Mouse (Mus musculus) kidney, embryonic 14.5 days (tissue): ENCODE results near the gene Tmcc3. TPM values are rescaled to one million over a fixed set of nuclear protein-coding genes. Genes with fewer than 3 reads are reported as not detected.

Source experiments
- ATAC-seq: fragments of 200-750 bp; cut with Nextera tagmentation; 2 replicates; pipeline ENCODE4 v1.8.0; 2017; ENCODE audit warnings: moderate number of reproducible peaks, mild to moderate bottlenecking, moderate TSS enrichment, moderate library complexity; ENCODE audit not compliant: low FRiP score, low TSS enrichment
- H3K27ac ChIP-seq: fragments of 300-500 bp; sonication (generic); 2 replicates; pipeline ENCODE4 v1.5.1; 2014; ENCODE audit warnings: low read depth, mild to moderate bottlenecking, low read length, moderate library complexity, mixed read lengths
- H3K27me3 ChIP-seq: fragments of 300-500 bp; sonication (generic); 2 replicates; pipeline ENCODE4 v1.6.1; 2014; ENCODE audit warnings: mild to moderate bottlenecking, low read length; ENCODE audit not compliant: control insufficient read depth, insufficient read depth
- H3K36me3 ChIP-seq: fragments of 300-500 bp; sonication (generic); 2 replicates; pipeline ENCODE4 v1.6.1; 2014; ENCODE audit warnings: low read length, mixed read lengths; ENCODE audit not compliant: control insufficient read depth, insufficient read depth
- H3K4me1 ChIP-seq: fragments of 300-500 bp; sonication (generic); 2 replicates; pipeline ENCODE4 v1.6.1; 2014; ENCODE audit warnings: low read length, mixed read lengths; ENCODE audit not compliant: control insufficient read depth, insufficient read depth
- H3K4me2 ChIP-seq: fragments of 300-500 bp; sonication (generic); replicated peaks from 2 replicates; pipeline ENCODE4 v1.6.1; 2014; ENCODE audit warnings: low read depth, mild to moderate bottlenecking, low read length
- H3K4me3 ChIP-seq: fragments of 300-500 bp; sonication (generic); 2 replicates; pipeline ENCODE4 v1.5.1; 2014; ENCODE audit warnings: mild to moderate bottlenecking, low read length
- H3K9ac ChIP-seq: fragments of 300-500 bp; sonication (generic); 2 replicates; pipeline ENCODE4 v1.6.1; 2014; ENCODE audit warnings: low read depth, mild to moderate bottlenecking, low read length, moderate library complexity
- H3K9me3 ChIP-seq: fragments of 300-500 bp; sonication (generic); 2 replicates; pipeline ENCODE4 v1.6.1; 2016; ENCODE audit warnings: low read length; ENCODE audit not compliant: control insufficient read depth
- WGBS: fragments of 180-500 bp; shearing (Covaris S2); extraction: QIAGEN DNeasy Blood & Tissue Kit; methylation state at CpG from one replicate; pipeline ENCODE4 v1.1.7; 2014; 5-methylcytosine and 5-hydroxymethylcytosine counted together
- polyA plus RNA-seq: library from polyadenylated mRNA; unstranded; fragments of >200 nt; fragmentation: Nextera tagmentation; extraction: Ambion mirVana; gene quantifications from 2 replicates; pipeline ENCODE4 v1.2.1, GENCODE M21; 2014

The Tmcc3 gene
- polyA plus RNA-seq, 1 experiment from 2014 or later: 7.2 TPM

- WGBS: 90% methylated on average over 7 of the region's 7 CpGs
- H3K4me3 ChIP-seq: no peak overlapping the region
- H3K4me1 ChIP-seq: 0 out of 2 replicates have a peak, but pooled peaks cover 3% of the 10 kb centered on the region
- no peak overlapping the region for H3K4me2 ChIP-seq
- no peaks in the 10 kb centered on the region for H3K36me3 ChIP-seq
- H3K27me3 ChIP-seq: no peaks in the 10 kb centered on the region
- no peak for ATAC-seq
- H3K9me3 ChIP-seq: no peaks in the 10 kb centered on the region
- no peak overlapping the region for H3K9ac ChIP-seq
- no peak overlapping the region for H3K27ac ChIP-seq
Measured at GRCm38 (mm10) chr10:94495496-94496235, 183.9 kb downstream of the Tmcc3 start.

- no peak for ATAC-seq
- no peak overlapping the region for H3K9ac ChIP-seq
- H3K4me3 ChIP-seq: no peak overlapping the region
- no peaks in the 10 kb centered on the region for H3K36me3 ChIP-seq
- no peak overlapping the region for H3K4me2 ChIP-seq
- no peaks in the 10 kb centered on the region for H3K27me3 ChIP-seq
- 0 out of 2 replicates have a peak, but pooled peaks cover 3% of the 10 kb centered on the region for H3K4me1 ChIP-seq
- no peaks in the 10 kb centered on the region for H3K9me3 ChIP-seq
- 79% methylated on average over 8 of the region's 8 CpGs for WGBS
- H3K27ac ChIP-seq: no peak overlapping the region
Measured at GRCm38 (mm10) chr10:94496826-94497440, 185.2 kb downstream of the Tmcc3 start.

- no peak overlapping the region for H3K27ac ChIP-seq
- H3K4me1 ChIP-seq: 0 out of 2 replicates have a peak, but pooled peaks cover 3% of the 10 kb centered on the region
- no peak overlapping the region for H3K9ac ChIP-seq
- 42% methylated on average over 16 of the region's 16 CpGs for WGBS
- no peaks in the 10 kb centered on the region for H3K27me3 ChIP-seq
- no peaks in the 10 kb centered on the region for H3K9me3 ChIP-seq
- H3K4me2 ChIP-seq: no peak overlapping the region
- ATAC-seq: no peak
- H3K36me3 ChIP-seq: no peaks in the 10 kb centered on the region
- H3K4me3 ChIP-seq: no peak overlapping the region
Measured at GRCm38 (mm10) chr10:94500210-94500876, 188.6 kb downstream of the Tmcc3 start.

- Histone ChIP-seq H3K27me3 (no peaks in the 10 kb centered on the region), H3K9ac (no peak overlapping the region), H3K4me3 (no peak overlapping the region), H3K27ac (no peak overlapping the region), H3K36me3 (no peaks in the 10 kb centered on the region), H3K9me3 (no peaks in the 10 kb centered on the region), H3K4me1 (0 out of 2 replicates have a peak, but pooled peaks cover 5% of the 10 kb centered on the region), H3K4me2 (no peak overlapping the region)
- WGBS: 65% methylated on average over 7 of the region's 7 CpGs
- ATAC-seq: no peak
Measured at GRCm38 (mm10) chr10:94500877-94501273, 189.1 kb downstream of the Tmcc3 start.

GRCm38 (mm10) chr10:94501796-94502195 is 190.0 kb downstream of the Tmcc3 start:
- Histone ChIP-seq H3K27me3 (no peaks in the 10 kb centered on the region), H3K4me2 (no peak overlapping the region), H3K9ac (no peak overlapping the region), H3K4me1 (0 out of 2 replicates have a peak, but pooled peaks cover 5% of the 10 kb centered on the region), H3K36me3 (no peaks in the 10 kb centered on the region), H3K27ac (no peak overlapping the region), H3K4me3 (no peak overlapping the region), H3K9me3 (no peaks in the 10 kb centered on the region)
- 80% methylated on average over 10 of the region's 10 CpGs for WGBS
- ATAC-seq: no peak

- ATAC-seq: no peak
- Histone ChIP-seq H3K4me1 (0 out of 2 replicates have a peak, but pooled peaks cover 5% of the 10 kb centered on the region), H3K9ac (no peak overlapping the region)
Measured at GRCm38 (mm10) chr10:94505248-94505772, 193.6 kb downstream of the Tmcc3 start.

GRCm38 (mm10) chr10:94508863-94509262 is 197.1 kb downstream of the Tmcc3 start:
- no peaks in the 10 kb centered on the region for H3K36me3 ChIP-seq
- H3K9ac ChIP-seq: no peak overlapping the region
- no peaks in the 10 kb centered on the region for H3K9me3 ChIP-seq
- 0 out of 2 replicates have a peak, but pooled peaks cover 5% of the 10 kb centered on the region for H3K4me1 ChIP-seq
- no peak overlapping the region for H3K4me2 ChIP-seq
- no peak overlapping the region for H3K4me3 ChIP-seq
- no peak overlapping the region for H3K27ac ChIP-seq
- no peak for ATAC-seq
- WGBS: 69% methylated on average over 5 of the region's 5 CpGs
- peaks cover 2% of the 10 kb centered on the region; the same call in 1 of the 2 replicates for H3K27me3 ChIP-seq

More at GRCm38 (mm10) chr10:94505248-94505772, 193.6 kb downstream of the Tmcc3 start:
- H3K36me3 ChIP-seq: no peaks in the 10 kb centered on the region
- H3K27ac ChIP-seq: no peak overlapping the region
- H3K9me3 ChIP-seq: no peaks in the 10 kb centered on the region
- H3K4me2 ChIP-seq: peak overlapping the region; percentile 8; the same call in 1 of the 2 replicates
- 54% methylated on average over 16 of the region's 16 CpGs for WGBS
- H3K4me3 ChIP-seq: no peak overlapping the region
- no peaks in the 10 kb centered on the region for H3K27me3 ChIP-seq

- Histone ChIP-seq H3K27ac (no peak overlapping the region), H3K9ac (no peak overlapping the region), H3K27me3 (peaks cover 19% of the 10 kb centered on the region), H3K9me3 (no peaks in the 10 kb centered on the region), H3K4me2 (no peak overlapping the region), H3K4me3 (no peak overlapping the region), H3K4me1 (no peaks in the 10 kb centered on the region), H3K36me3 (no peaks in the 10 kb centered on the region)
- ATAC-seq: no peak
- 82% methylated on average over 1 of the region's 1 CpGs for WGBS
Measured at GRCm38 (mm10) chr10:94512771-94513170, 201.0 kb downstream of the Tmcc3 start.
